Mouse (Mus musculus) hindbrain, embryonic 14.5 days (tissue): ENCODE results near the gene Tmem256. TPM values are rescaled to one million over a fixed set of nuclear protein-coding genes. Genes with fewer than 3 reads are reported as not detected.

Experiments
- ATAC-seq: fragments of 200-750 bp; cut with Nextera tagmentation; 2 replicates; pipeline ENCODE4 v1.8.0; 2017; ENCODE audit warnings: moderate number of reproducible peaks, mild to moderate bottlenecking, moderate TSS enrichment, moderate library complexity; ENCODE audit not compliant: low FRiP score
- DNase-seq: peaks from one replicate; pipeline ENCODE4 v3.0.0-alpha.2; 2015; ENCODE audit warnings: low spot score
- H3K27ac ChIP-seq: fragments of 300-500 bp; sonication (generic); 2 replicates; pipeline ENCODE4 v1.5.1; 2014; ENCODE audit warnings: mild to moderate bottlenecking, moderate library complexity
- H3K27me3 ChIP-seq: fragments of 300-500 bp; sonication (generic); 2 replicates; pipeline ENCODE4 v1.6.1; 2014; ENCODE audit warnings: mild to moderate bottlenecking, low read length, mixed read lengths; ENCODE audit not compliant: control insufficient read depth, insufficient read depth
- H3K36me3 ChIP-seq: fragments of 300-500 bp; sonication (generic); replicated peaks from 2 replicates; pipeline ENCODE4 v1.6.1; 2014; ENCODE audit not compliant: control insufficient read depth, insufficient read depth
- H3K4me1 ChIP-seq: fragments of 300-500 bp; sonication (generic); replicated peaks from 2 replicates; pipeline ENCODE4 v1.6.1; 2014; ENCODE audit warnings: antibody characterized with exemption, low read length, mixed read lengths; ENCODE audit not compliant: control insufficient read depth, insufficient read depth
- H3K4me2 ChIP-seq: fragments of 300-500 bp; sonication (generic); replicated peaks from 2 replicates; pipeline ENCODE4 v1.6.1; 2014; ENCODE audit warnings: mild to moderate bottlenecking, moderate library complexity
- H3K4me3 ChIP-seq: fragments of 300-500 bp; sonication (generic); replicated peaks from 2 replicates; pipeline ENCODE4 v1.5.1; 2014; ENCODE audit warnings: mild to moderate bottlenecking, low read length
- H3K9ac ChIP-seq: fragments of 300-500 bp; sonication (generic); 2 replicates; pipeline ENCODE4 v1.6.1; 2014
- H3K9me3 ChIP-seq: fragments of 300-500 bp; sonication (generic); 2 replicates; pipeline ENCODE4 v1.6.1; 2016; ENCODE audit warnings: low read length; ENCODE audit not compliant: control insufficient read depth
- WGBS: fragments of 180-500 bp; shearing (Covaris S2); extraction: QIAGEN DNeasy Blood & Tissue Kit; methylation state at CpG from one replicate; pipeline ENCODE4 v1.1.7; 2014; 5-methylcytosine and 5-hydroxymethylcytosine counted together
- polyA plus RNA-seq: library from polyadenylated mRNA; unstranded; fragments of >200 nt; fragmentation: Nextera tagmentation; extraction: Ambion mirVana; gene quantifications from 2 replicates; pipeline ENCODE4 v1.2.1, GENCODE M21; 2014

The Tmem256 gene
- polyA plus RNA-seq, 1 experiment from 2014 or later = 409 TPM

GRCm38 (mm10) chr11:69807641-69808040, 30.7 kb upstream of the Tmem256 start:
- ATAC-seq (no peak), DNase-seq (no peak)
- Histone ChIP-seq H3K27ac (no peak overlapping the region), H3K4me1 (peaks cover 16% of the 10 kb centered on the region), H3K9ac (no peak overlapping the region), H3K9me3 (no peaks in the 10 kb centered on the region), H3K27me3 (peaks cover 21% of the 10 kb centered on the region), H3K4me3 (no peak overlapping the region), H3K36me3 (no peaks in the 10 kb centered on the region), H3K4me2 (no peak overlapping the region)
- WGBS = 79% methylated on average over 2 of the region's 2 CpGs

GRCm38 (mm10) chr11:69810280-69810679, 28.0 kb upstream of the Tmem256 start:
- DNase-seq = no peak
- no peaks in the 10 kb centered on the region for H3K9me3 ChIP-seq
- H3K27ac ChIP-seq = no peak overlapping the region
- H3K27me3 ChIP-seq = peaks cover 11% of the 10 kb centered on the region
- no peak overlapping the region for H3K9ac ChIP-seq
- H3K4me2 ChIP-seq = no peak overlapping the region
- H3K4me3 ChIP-seq = no peak overlapping the region
- no peaks in the 10 kb centered on the region for H3K4me1 ChIP-seq
- no peak for ATAC-seq
- no peaks in the 10 kb centered on the region for H3K36me3 ChIP-seq

- Histone ChIP-seq H3K27ac (no peak within 1 kb of the TSS), H3K36me3 (no peaks in the 10 kb centered on the region), H3K27me3 (no peaks in the 10 kb centered on the region), H3K4me2 (no peak within 1 kb of the TSS), H3K9me3 (no peaks in the 10 kb centered on the region), H3K9ac (no peak within 1 kb of the TSS), H3K4me3 (no peak within 1 kb of the TSS), H3K4me1 (no peaks in the 10 kb centered on the region)
- WGBS = 67% methylated on average over 10 of the region's 10 CpGs
- no peak for DNase-seq
- no peak for ATAC-seq
Measured at GRCm38 (mm10) chr11:69815155-69815554, 23.2 kb upstream of the Tmem256 start, which contains the start of gene Gm39566. Gene Gm39566 (minus strand): TSS chr11:69815298.

- H3K9ac ChIP-seq = no peak overlapping the region
- 93% methylated on average over 12 of the region's 12 CpGs for WGBS
- no peak overlapping the region for H3K27ac ChIP-seq
- DNase-seq = no peak
- H3K4me1 ChIP-seq = no peaks in the 10 kb centered on the region
- H3K9me3 ChIP-seq = no peaks in the 10 kb centered on the region
- no peaks in the 10 kb centered on the region for H3K27me3 ChIP-seq
- H3K36me3 ChIP-seq = no peaks in the 10 kb centered on the region
- no peak overlapping the region for H3K4me3 ChIP-seq
- ATAC-seq = no peak
- no peak overlapping the region for H3K4me2 ChIP-seq
Measured at GRCm38 (mm10) chr11:69816520-69816919, 21.8 kb upstream of the Tmem256 start.

GRCm38 (mm10) chr11:69818365-69818764, 19.9 kb upstream of the Tmem256 start, which contains the start of gene Spem2:
Gene Spem2 (minus strand): TSS chr11:69818465.
- Histone ChIP-seq H3K27ac (no peak within 1 kb of the TSS), H3K4me2 (no peak within 1 kb of the TSS), H3K9me3 (no peaks in the 10 kb centered on the region), H3K36me3 (no peaks in the 10 kb centered on the region), H3K4me1 (no peaks in the 10 kb centered on the region), H3K4me3 (no peak within 1 kb of the TSS), H3K27me3 (no peaks in the 10 kb centered on the region), H3K9ac (no peak within 1 kb of the TSS)
- DNase-seq = no peak
- WGBS = 85% methylated on average over 2 of the region's 2 CpGs
- no peak for ATAC-seq

GRCm38 (mm10) chr11:69818871-69819270, 19.4 kb upstream of the Tmem256 start:
- no peak for ATAC-seq
- no peak for DNase-seq
- 93% methylated on average over 8 of the region's 8 CpGs for WGBS
- H3K27ac ChIP-seq = no peak overlapping the region
- H3K27me3 ChIP-seq = no peaks in the 10 kb centered on the region
- H3K4me3 ChIP-seq = no peak overlapping the region
- H3K4me1 ChIP-seq = no peaks in the 10 kb centered on the region
- no peak overlapping the region for H3K4me2 ChIP-seq
- H3K36me3 ChIP-seq = peaks cover 4% of the 10 kb centered on the region
- H3K9ac ChIP-seq = no peak overlapping the region
- no peaks in the 10 kb centered on the region for H3K9me3 ChIP-seq

GRCm38 (mm10) chr11:69822080-69822479, 16.2 kb upstream of the Tmem256 start, which contains the start of gene Spem1:
Gene Spem1 (minus strand): TSS chr11:69822180.
- ATAC-seq (no peak), DNase-seq (no peak)
- Histone ChIP-seq H3K4me2 (no peak within 1 kb of the TSS), H3K4me3 (no peak within 1 kb of the TSS), H3K9me3 (no peaks in the 10 kb centered on the region), H3K27ac (no peak within 1 kb of the TSS), H3K4me1 (no peaks in the 10 kb centered on the region), H3K36me3 (peaks cover 36% of the 10 kb centered on the region), H3K27me3 (no peaks in the 10 kb centered on the region), H3K9ac (no peak within 1 kb of the TSS)
- 84% methylated on average over 3 of the region's 3 CpGs for WGBS

GRCm38 (mm10) chr11:69823456-69823855, 14.9 kb upstream of the Tmem256 start:
- 69% methylated on average over 2 of the region's 2 CpGs for WGBS

GRCm38 (mm10) chr11:69828832-69829231, 9.5 kb upstream of the Tmem256 start:
- H3K27ac ChIP-seq = no peak overlapping the region
- H3K9ac ChIP-seq = no peak overlapping the region
- H3K4me3 ChIP-seq = no peak overlapping the region
- no peak overlapping the region for H3K4me2 ChIP-seq
- DNase-seq = no peak
- no peaks in the 10 kb centered on the region for H3K27me3 ChIP-seq
- WGBS = 55% methylated on average over 5 of the region's 5 CpGs
- peaks cover 3% of the 10 kb centered on the region for H3K4me1 ChIP-seq
- ATAC-seq = no peak
- H3K36me3 ChIP-seq = peaks cover 95% of the 10 kb centered on the region
- H3K9me3 ChIP-seq = no peaks in the 10 kb centered on the region

More at GRCm38 (mm10) chr11:69823456-69823855, 14.9 kb upstream of the Tmem256 start:
- Histone ChIP-seq H3K9me3 (no peaks in the 10 kb centered on the region), H3K4me1 (no peaks in the 10 kb centered on the region), H3K27ac (no peak overlapping the region), H3K9ac (no peak overlapping the region), H3K27me3 (no peaks in the 10 kb centered on the region), H3K36me3 (peaks cover 49% of the 10 kb centered on the region), H3K4me2 (no peak overlapping the region), H3K4me3 (no peak overlapping the region)
- no peak for DNase-seq
- no peak for ATAC-seq

- 45% methylated on average over 8 of the region's 8 CpGs for WGBS
- Histone ChIP-seq H3K27ac (no peak overlapping the region), H3K4me1 (peaks cover 26% of the 10 kb centered on the region), H3K9me3 (no peaks in the 10 kb centered on the region), H3K4me3 (peak overlapping the region; percentile 95), H3K36me3 (peaks cover 49% of the 10 kb centered on the region), H3K4me2 (peak overlapping the region; percentile 99), H3K9ac (peak overlapping the region; percentile 98), H3K27me3 (no peaks in the 10 kb centered on the region)
- DNase-seq (no peak), ATAC-seq (no peak)
Measured at GRCm38 (mm10) chr11:69833554-69833953, 4.8 kb upstream of the Tmem256 start.
